Mouse (Mus musculus): ENCODE data around the gene Gpr149. TPM values are rescaled to one million over a fixed set of nuclear protein-coding genes. Genes with fewer than 3 reads are reported as not detected.

Gpr149 gene
- not detected in 3 replicates for total RNA-seq (2017)

DNA sequence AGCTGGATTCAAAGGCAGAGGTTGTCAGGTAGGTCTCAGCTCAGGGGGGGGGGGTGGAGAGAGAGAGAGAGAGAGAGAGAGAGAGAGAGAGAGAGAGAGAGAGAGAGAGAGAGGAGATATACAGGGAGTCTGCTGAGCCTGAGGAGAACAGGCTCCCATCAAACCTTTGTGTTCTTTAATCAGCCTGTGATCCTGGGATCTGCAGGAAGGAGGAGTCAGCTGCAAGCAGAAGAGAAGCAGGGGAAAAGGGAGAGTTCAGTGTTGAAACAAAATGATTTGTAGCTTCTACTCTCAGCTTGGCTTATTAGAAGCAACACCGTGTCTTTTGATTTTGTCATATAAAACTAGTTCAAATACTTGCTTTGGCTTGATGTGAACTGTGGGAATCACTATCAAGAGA is at the start of gene Gpr149:
Gene Gpr149, minus strand, starts transcription at position 168 of the 400 bp plus-strand sequence.
- ATAC-seq (replicated peaks; ENCODE audit: insufficient number of reproducible peaks, low FRiP score, low TSS enrichment, poor library complexity, severe bottlenecking) = no peak

DNA sequence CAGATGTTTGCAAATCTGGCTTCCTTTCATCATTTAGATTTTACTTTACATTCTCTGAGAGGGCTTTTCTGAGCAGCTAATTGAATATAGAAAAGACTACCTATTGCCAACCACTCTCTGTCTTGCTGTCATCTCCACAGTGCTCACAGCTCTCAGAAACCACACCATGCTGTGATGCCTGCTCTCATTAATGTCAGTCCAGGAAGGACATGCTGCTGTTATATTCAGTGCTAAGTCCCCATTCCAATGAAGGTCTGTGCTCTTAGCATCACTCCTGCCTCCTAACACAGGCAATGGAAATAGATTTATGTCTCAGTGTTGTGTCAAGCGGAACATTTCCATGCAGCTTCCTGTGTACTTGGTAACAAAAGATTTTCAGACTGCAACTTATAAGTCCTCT is 45.6 kb upstream of the Gpr149 start:
- ATAC-seq (replicated peaks; ENCODE audit: insufficient number of reproducible peaks, low FRiP score, low TSS enrichment, poor library complexity, severe bottlenecking) = no peak

DNA sequence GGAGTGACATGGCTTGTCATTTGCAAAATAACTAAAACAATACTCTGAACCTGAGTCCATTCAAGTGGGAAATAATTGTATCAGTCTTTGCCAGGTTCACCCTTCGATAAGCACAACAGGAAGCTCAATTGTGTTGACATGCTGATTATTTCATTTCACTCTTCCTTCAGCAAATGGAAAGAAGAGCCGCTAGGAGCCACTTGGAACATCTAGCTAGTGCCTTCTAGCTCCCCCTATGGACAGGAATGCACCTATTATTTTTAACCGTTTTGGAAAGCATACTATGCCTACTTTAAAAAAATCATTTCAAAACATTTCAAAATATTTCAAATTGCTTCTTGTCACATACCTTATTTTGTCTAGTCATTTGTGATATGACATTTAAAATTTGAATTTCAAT is 5.9 kb upstream of the Gpr149 start:
- ATAC-seq (replicated peaks; ENCODE audit: insufficient number of reproducible peaks, low FRiP score, low TSS enrichment, poor library complexity, severe bottlenecking) = no peak

DNA sequence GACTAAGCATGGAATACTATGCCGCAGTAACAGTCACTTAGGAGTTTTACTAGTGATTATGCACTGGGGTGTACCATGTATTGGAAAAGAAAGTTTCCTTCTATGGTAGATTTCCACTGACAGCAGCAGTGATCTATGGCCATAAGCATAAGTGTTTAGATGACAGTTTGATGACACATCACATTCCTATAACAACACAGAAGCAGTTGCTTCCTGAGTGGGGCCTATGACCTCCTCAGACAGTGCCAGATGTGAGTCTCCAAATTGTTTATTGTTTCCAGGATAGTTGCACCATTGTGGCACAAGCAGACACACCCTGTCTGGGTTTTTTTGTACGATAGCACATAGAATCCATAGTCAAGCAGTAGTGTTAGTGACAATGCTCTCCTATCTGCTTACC is 991 bp upstream of the Gpr149 start:
- no peak for ATAC-seq (replicated peaks; ENCODE audit: insufficient number of reproducible peaks, low FRiP score, low TSS enrichment, poor library complexity, severe bottlenecking)

DNA sequence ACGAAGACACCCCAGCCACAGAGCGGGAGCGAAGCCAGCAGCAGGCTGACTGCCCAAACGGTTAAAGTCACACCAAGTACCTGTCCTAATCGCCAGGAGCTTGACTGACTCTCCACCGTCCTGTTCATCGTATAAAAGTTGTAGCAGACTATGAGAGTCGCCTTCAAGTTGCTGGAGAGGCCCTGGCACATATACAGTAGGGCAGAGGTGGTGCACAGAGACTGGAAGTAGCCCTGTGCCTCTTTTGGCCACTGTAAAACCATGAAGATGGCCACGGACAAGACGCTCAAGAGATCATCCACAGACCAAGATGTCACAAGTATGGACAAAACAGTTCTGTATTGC is 921 bp downstream of the Gpr149 start:
- no peak for ATAC-seq (replicated peaks; ENCODE audit: insufficient number of reproducible peaks, low FRiP score, low TSS enrichment, poor library complexity, severe bottlenecking)

DNA sequence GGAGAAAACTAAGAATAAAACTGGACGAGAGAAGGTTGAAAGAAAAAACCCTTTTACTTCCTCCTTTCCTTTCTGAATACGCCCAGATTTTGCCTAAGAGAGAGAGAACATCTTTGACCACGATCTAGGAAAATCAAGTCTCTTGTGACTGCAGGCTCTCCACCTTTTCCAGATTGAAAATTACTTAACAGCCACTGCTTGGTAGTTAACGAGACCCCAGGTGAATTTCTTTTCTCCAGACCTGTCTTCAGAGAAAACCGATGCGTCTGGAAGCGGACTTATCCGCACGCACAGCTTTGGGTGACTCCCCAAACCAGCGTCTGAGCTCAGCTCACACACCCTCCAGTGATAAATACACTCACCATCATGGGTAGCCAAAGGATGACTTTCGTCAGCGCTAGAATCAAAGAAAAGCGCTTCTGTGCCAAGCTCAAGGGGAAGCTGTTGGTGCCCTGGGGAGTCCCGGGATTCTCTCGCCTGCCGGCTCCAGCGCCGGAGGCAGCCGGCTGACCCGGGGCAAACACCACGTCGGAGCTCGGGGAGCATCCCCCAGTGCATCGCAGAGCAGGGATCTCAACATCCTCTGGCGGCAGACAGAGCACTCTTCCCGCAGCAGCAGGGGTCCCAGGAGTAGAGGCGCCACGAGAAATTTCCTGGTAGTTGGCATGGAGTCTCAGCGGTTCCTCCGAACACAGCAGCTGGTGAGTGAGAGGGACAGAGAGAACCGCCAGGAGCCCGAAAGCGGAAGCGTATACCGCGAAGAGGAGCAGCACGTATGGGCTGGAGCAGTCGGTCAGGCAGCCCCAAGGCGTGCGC is 1.5 kb downstream of the Gpr149 start:
- ATAC-seq (replicated peaks; ENCODE audit: insufficient number of reproducible peaks, low FRiP score, low TSS enrichment, poor library complexity, severe bottlenecking) = no peak

DNA sequence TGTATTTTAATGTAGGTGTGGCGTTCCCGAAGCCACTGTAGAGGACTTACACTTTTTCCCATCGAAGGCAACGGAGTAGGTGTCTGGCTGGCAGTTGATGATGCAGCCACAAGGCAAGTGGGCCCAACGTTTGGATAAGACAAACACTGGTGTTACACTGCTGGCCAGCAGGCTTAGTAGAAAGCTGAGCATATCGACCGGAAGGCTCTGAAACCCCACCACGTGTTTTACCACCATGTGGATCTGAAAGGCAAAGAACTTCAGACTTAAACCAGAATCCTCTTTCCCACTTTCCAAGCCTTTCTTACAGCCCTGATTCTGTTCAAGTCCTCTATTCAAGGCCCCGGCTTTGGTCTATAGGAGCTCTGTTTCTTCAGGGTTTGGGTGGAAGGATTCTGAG is 2.5 kb downstream of the Gpr149 start:
- no peak for ATAC-seq (replicated peaks; ENCODE audit: insufficient number of reproducible peaks, low FRiP score, low TSS enrichment, poor library complexity, severe bottlenecking)

DNA sequence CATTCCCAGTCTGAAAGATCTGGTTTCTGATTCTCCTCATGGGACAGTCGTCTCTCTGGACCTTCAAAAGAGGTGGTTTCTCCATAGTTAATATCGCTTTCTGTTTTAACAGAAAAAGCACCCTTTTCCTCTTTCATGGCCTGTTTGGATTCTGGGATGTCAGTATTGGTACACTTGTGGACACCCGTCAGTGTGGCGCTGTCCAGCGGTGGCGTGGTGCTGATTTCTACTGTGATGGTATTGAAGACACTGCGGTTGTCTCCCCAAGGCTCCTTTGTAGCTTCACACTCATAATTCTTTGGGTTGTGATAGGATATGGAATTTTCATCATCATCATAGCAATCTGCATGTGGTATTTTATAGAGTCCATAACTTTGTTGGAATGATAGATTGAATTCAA is 10.1 kb downstream of the Gpr149 start:
- ATAC-seq (replicated peaks; ENCODE audit: insufficient number of reproducible peaks, low FRiP score, low TSS enrichment, poor library complexity, severe bottlenecking) = no peak

DNA sequence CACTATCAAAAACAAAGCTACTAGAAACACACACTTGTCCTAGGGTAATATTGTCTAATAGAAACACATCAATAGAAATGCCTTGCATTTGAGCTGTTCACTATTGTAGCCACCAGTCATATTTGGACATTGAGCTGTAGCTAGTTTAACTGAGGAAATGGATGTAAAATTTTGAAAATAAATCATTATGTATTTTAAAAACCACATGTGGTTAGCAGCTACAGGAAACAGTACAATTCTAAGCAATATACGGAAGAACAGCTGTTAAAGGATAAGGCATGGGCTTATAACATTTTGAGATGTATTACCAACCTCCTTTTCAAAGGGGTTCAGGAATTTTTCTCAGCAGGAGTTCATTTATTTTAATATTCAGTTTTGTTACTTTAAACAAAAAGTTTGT is 19.9 kb downstream of the Gpr149 start:
- ATAC-seq (replicated peaks; ENCODE audit: insufficient number of reproducible peaks, low FRiP score, low TSS enrichment, poor library complexity, severe bottlenecking) = no peak

DNA sequence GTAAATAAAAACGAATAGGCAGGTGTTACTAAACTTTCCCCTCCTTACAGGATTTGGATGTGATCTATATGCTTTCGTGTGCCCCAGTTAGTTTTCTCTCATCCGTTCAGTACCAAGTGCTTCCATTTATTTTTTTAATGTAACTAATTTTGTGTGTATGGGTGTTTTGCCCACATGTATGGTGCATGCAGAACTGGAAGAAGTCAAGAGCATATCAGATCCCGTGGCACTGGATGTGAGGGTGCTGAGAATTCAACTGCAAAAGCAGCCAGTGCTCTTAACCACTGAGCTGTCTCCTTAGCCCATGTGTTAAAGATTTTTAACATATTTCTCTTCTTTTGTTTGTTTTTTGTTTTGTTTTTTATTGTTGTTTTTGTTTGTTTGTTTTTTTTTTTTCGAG is 77.3 kb downstream of the Gpr149 start:
- ATAC-seq (replicated peaks; ENCODE audit: insufficient number of reproducible peaks, low FRiP score, low TSS enrichment, poor library complexity, severe bottlenecking) = no peak

DNA sequence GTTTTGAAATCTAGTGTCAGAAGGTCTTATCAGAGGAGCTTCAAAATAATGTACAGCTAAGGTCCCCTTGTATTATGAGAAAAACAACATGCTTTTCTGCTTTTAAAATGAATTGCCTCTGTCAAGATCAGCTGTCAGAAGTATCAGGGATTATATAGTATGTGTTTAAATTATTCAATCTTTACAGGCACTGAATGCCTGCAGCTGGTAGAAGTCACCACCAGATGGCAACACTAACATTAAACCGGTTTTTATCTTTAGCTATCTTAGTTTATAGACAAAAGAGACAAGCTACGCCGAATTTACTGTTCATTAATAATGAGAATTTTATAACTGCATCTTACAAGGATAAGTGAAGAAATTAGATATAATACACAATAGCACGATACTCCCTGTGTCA is 77.8 kb downstream of the Gpr149 start:
- ATAC-seq (replicated peaks; ENCODE audit: insufficient number of reproducible peaks, low FRiP score, low TSS enrichment, poor library complexity, severe bottlenecking) = no peak

DNA sequence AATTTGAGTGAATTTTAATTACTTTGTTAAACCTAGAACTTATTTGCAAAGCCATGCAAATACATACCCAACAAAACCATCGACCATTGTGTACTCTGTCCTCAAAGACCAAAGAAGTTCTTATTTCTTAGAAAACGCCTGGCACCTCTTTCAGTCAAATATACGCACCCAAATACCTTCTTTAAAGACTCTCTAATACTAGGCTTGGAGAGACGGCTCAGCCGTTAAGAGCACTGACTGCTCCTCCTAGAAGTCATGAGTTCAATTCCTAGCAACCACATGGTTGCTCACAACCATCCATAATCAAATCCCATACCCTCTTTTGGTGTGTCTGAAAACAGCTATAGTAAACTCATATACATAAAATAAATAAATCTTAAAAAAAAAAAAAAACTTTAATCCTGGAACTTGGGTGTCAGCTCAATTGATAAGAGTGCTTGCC is 97.7 kb downstream of the Gpr149 start:
- no peak for ATAC-seq (replicated peaks; ENCODE audit: insufficient number of reproducible peaks, low FRiP score, low TSS enrichment, poor library complexity, severe bottlenecking)

DNA sequence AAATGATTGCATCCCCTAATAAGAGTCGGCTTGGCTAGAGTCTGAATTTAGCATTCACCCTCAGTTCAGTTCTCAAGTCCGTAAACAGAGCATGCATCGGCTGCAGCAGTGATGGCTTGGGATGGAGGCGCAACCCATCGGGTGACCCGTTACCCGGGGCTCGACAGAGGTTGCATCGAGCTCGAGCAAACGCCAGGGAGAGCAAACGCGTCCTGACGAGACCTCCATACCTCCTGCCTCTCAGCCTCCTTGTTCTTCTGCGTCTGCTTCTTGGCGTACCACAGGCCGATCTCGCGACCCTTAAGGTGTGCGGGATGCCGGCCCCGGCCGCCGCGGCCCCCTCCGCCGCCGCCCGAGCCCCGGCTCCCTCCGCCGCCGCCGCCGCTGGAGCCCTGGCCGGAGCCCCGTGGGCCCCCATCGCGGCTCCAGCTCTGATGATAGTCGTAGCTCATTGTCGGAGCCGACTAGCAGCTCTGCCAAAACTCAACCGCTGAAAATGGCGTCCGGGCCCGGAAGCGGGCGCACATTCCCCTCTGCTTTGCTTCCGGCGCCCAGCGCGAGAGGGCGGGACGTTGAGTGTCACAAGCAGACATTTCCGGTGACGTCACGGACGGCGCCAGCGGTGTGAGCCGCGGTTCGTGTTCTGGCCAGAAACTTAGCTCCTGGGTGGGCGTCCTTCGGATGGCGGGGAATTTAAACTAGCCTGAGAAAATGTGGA is 98.3 kb downstream of the Gpr149 start, which contains the start of gene Dhx36:
Gene Dhx36, minus strand, starts transcription at position 517 of the 718 bp plus-strand sequence.
- ATAC-seq (replicated peaks; ENCODE audit: insufficient number of reproducible peaks, low FRiP score, low TSS enrichment, poor library complexity, severe bottlenecking) = peak; percentile 98

DNA sequence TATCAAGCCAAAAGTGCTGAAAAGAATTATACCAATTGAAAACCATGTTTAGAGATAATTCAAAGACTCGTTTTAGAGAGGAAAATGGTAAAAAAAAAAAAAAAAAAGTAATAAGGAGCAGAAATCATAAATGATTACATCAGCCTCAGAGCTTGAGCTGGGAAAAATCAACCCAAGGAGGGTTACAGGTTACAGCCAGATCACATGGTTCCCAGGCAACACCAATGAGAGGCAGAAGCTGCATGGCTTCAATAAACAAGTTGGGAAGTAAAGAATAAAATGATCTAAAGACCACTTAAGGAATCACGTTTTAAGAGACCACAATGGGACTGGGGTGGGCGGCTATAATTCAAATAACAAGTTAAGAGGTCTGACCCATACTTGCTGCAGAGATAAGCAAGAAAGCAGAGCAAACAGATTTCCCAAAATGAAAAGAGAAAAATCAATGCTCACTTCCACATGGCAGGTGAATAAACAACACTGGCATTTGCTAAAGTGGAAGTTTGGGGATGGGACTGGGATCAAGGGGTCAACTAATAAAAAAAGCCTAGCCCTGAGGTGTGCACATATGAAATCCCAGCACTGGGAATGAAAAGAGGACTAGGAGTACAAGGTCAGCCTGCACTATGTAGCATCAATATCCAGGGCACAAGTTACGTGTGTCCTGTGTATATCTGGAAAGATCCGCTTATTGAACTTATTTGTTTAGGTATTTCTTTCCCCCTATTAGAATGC is 99.6 kb downstream of the Gpr149 start:
- no peak for ATAC-seq (replicated peaks; ENCODE audit: insufficient number of reproducible peaks, low FRiP score, low TSS enrichment, poor library complexity, severe bottlenecking)

DNA sequence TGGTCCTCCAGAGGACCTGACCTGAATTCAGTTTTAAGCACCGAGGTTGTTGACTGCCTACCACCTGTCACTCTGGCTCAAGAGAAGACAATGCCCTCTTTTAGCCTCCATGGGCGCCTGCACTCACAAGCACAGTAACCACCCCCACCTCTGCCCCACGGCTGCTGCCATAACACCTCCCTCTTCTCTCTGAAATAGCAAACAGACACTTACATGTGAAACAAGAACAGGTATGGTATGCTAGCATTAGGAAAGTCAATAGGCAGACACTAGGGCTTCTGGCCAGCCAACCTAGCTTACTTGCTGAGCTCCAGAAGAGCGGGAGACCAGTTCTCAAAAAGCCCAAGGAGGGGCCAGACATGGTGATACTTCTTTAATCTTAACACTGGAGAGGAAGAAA is 105.6 kb downstream of the Gpr149 start:
- no peak for ATAC-seq (replicated peaks; ENCODE audit: insufficient number of reproducible peaks, low FRiP score, low TSS enrichment, poor library complexity, severe bottlenecking)

DNA sequence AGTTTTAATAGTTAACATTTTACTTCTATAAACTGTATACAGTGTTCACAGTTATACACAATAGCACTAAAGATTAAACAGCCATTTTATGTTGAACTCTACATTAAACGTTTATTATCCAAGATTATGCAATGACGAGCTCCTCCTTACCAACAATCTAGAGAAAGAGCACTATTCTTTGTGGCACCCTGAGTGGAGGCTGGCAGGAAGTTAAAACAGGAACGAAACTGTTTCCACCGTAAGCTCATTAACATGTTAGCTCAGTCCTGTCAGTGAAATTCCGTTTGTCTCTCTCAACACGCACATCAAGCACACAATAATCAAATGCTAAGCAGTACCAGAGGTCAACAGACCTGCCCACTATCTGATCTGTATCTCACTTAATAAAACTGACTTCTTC is 112.4 kb downstream of the Gpr149 start:
- peak; percentile 63 for ATAC-seq (replicated peaks; ENCODE audit: insufficient number of reproducible peaks, low FRiP score, low TSS enrichment, poor library complexity, severe bottlenecking)

DNA sequence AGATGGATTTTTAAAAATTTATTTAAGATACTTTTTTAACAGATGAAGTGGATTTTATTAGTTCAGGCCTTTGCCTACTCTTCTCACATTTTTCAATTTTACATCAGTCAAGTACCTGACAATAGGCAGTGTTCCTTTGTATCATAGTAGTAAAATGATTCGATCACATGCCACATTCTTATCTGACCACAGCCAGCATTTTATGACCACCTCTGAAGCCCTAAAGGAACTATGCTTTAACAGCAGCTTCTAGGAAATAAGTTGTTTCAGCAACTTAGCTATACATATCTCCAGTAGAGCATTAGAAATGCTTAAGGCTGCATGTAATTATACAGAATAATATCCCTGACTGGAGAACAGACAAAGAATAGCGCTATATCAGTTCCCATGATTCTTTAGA is 120.6 kb downstream of the Gpr149 start:
- no peak for ATAC-seq (replicated peaks; ENCODE audit: insufficient number of reproducible peaks, low FRiP score, low TSS enrichment, poor library complexity, severe bottlenecking)
